Mouse (Mus musculus) mouse trophoblast stem cell (cell line): ENCODE measurements around the gene Gprin1.

Source experiments
- in situ Hi-C, 2 experiments: fragments of 300-500 bp; cut with MseI, MboI; formaldehyde crosslinking; loops; 2 replicates in 1 of 2; 3 replicates in 1 of 2; pipeline ENCODE4 v1.15.1; 2025

The Gprin1 gene

DNA sequence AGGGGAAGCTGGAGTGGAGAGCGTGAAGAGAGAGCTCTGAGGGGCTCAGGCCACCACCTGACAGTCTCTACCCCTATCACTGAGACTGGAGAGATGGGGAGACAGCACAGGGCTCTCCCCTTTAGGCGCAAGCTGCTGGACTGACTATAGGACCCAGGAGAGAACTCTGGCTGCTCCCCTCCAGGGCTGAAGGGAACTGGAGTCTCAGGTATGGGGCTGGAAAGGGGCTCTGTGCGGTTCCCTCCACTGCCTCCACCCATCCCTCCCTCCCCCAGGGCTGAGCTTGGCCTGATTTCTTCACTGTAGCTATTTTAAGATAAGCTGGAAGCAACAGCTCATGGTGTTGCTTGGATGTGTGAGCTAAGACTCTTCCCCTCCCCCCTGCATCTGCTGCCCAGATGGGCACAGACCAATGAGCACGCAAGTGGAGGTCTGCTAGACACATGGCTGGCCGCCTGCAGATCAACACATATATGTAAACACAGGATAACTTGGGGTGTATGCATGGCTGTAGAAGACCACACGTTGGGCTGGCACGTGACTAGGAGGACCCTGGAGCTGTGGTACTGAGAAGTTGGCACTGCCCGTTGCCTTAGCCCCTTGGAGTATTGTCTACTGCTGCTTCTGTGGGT, 10.6 kb upstream of the Gprin1 start:
- in situ Hi-C loops: no loop called here

DNA sequence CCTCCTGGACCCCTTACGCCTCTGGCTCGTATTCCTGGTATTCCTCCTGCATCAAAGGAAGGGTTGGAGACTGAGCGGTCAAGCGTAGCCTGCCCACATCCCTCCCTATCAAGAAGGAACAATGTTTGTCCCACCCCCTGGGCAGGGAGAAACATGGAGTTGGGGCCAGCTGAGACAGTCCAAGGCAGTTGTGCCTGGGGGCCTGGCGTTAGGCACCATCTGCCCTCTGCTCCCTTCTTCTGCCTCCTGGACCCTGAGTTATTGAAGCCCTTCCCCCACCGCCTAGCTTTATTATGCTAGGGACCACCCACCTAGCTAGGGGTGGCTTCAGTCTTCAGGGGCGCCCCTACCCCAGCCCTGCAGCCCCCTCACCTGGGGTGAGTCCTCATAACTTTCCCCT, 9.8 kb upstream of the Gprin1 start:
- in situ Hi-C loops: no loop called here

DNA sequence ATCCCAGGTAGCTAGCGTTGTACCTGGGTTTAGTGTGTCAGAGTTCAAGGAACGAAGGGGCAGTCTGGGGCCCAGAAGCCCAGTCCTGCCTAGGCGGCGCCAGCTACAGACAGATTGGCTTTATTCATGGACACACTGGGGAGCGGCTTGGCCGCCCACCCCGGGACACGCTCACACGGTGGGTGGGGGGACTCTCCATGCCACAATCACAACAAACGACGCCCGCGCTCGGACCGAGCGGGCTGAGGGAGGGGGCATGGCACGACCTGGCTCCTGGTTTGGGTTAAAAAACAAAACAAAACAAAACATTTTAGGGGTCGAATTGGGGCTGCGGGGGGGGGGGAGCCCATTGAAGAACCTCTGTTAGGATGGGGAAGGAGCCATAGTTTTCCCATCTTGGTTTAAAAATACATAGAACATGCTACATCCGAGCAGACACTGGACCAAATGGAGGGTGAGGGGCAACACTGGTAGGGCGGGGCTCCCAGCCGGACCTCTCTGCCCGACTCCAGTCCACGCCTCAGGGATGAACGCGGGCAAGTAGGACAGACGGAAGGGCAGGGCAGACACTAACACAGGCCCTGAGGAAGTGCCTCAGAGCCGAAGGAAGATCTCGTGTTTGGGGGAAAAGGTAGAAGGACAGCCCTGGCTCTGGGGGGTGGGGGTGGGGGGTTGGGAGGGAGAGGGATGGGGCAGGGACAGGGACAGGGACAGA, 9.2 kb upstream of the Gprin1 start:
- in situ Hi-C loops: no loop called here

DNA sequence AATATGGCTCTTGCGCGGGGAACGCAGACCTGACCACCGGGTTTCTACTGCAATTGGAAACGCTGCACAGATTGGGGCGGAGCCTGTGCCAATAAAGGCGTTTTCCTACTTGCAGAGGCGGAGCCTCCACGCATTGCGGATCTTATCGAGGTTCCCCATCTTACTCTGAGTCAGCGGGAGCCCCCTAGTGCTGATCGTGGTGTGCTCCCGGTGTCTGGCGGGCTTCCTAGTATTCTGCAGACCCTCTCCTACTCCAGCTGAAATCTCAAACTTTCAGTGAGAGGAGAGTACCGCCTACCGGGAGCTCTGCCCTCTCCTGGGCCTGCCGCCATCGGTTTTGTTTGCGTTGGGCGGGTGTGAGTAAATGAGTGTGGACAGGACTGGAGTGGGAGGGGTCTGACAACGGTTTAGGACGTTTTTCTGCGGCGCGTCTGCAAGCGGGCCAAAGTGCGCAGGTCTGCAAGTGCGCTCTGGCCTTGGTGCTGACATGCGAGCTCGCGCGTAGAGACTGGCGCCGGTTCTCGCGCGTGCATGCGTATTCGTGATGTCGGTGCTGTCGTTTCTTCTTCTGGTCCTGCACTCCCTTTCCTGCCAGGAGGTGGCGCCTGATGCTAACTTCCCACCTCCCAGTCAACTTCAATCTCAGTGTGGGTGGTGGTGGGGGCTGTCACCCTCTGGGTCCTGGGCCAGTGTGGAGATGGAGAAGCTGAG, 8.5 kb upstream of the Gprin1 start:
- in situ Hi-C loops: no loop called here

DNA sequence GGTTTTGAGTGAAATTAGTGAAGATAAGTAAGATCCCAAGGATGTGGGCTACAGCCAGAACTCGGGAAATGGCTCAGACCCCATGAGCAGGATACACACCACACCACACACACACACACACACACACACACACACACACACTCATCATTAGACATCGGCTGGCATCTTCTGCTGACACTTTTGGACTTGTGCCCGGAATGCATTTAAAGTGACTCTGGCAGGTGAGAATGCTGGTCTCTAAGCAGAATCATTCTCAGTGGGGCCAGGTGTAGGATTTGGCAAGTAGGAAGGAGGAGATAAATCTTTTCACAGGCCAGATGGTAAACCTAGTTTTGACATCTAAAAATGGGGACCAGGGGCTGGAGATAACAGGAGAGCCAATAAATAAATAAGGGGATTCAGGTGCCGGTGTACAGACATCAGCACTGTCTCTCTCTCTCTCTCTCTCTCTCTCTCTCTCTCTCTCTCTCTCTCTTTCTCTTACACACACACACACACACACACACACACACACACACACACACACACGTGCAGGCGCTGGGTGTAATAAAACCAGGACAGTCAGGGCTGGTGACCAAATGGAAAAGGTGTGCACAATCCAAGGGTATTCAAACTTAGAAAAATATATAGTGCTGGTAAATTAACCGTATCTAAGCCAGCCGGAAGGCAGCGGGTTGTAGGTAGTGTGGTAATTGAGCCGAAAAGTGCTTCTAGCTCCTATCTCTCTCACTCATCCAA, 7.6 kb upstream of the Gprin1 start:
- in situ Hi-C loops: no loop called here

DNA sequence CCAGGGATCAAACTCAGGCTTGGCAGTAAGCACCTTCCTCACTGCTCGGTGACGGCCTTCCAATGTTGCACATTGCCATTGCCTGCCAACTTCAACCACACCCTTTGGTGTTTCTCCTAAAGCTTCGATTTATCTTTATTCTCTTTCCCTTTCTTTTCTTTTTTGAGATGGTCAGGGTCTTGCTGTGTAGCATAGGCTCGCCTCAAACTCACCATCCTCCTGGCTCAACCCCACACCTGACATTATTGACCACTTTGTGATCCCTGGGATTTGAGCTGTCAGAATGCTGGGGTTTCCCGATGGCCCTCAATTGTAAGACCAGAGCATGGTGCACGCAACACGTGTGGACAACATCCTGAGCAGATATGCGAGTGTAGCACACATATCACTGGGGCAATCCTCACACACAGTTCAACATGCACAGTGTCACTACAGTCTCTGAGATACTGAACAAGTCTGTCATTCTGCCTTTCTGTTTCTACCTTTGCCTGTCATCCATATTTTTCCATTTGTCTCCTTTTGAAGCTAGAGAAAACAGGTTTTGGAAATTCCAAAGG, 6.6 kb upstream of the Gprin1 start:
- in situ Hi-C loops: no loop called here

DNA sequence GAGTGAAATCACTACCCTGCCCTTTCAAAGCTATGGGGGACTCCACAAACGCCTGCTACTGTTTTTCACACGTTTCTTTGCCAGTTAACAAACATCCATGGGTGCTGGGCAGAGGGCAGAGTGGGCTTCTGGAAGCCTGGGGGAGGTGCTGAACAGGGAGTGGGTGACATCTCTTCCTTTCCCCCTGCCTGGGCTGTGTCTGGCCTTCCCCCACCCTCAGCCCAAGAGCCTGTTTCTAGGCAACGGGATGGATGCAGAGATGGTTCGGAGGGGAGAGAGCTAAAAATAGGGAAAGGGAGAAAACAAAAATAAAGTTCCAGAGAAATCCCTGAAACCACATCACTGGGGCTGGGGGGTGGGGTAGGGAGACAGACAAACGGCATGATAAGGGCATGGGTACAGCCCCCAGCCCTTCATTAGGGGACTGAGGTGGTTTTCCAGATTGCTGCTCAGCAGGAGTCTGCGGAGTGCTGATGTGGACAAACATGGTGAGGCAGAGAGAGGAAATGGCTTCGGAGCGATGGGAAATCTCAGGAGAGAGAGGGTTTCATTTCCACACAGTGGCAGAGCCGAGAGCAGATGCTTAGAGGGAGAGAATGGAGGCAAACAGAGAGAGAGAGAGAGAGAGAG, 5.6 kb upstream of the Gprin1 start:
- in situ Hi-C loops: no loop called here

DNA sequence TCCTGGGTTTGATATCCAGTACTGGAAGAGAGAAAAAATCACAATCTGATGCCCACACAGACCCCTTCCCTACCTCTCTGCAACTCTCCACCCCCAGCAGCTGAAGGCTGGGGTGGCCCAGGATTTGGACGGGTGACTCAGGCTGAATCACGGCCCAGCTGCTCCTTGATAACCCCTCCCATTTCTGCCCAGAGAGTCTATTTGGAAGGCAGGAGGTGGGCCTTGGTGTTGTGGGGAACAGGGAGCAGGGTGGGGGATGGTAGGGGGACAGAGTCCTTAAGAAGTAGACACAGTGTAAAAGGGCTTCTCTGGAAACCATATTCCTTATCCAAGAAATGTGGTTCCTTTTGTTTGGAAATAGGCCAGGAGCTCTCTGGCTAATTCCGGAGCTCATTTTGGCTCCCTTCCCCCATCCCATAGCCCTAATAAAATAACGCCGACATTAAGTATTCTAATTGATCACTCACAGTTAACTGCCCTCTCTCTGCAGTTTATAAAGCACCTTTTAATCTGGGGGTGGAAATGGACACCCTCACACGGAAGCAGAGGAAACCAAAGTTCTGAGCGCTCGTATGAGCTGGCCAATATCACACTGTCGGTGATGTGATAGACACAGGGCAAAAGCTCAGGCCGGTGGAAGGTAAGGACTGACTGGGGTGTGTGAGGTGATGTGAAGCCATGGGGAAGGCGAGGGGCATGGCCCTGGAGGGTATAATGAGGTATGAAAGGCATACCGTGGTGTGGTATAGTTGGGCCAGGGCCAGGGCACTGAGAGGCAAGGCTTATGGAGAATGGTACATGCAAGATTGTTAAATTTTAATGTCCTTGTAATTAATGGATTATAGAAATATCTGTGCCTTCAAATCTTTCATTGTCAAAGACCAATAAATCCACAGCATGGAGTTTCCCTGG, 4.8 kb upstream of the Gprin1 start:
- in situ Hi-C loops: no loop called here

DNA sequence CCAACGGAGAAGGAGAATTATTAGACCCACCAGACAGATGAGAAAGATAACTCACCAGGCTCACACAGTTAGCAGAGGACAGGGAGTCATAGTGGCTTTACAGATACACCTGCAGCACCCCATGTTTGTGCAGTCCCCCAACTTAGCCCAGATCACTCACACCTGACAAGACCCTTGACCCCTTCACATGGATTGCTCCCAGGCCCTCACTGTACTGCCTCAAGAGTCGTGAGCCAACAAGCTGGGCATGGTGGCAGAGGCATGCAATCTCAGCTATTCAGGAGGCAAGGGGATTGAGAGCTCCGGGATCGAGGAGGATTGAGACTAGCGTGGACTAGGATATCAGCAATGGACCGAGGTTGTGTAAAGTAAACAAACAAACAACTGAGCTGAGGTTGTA, 4.1 kb upstream of the Gprin1 start:
- in situ Hi-C loops: no loop called here

DNA sequence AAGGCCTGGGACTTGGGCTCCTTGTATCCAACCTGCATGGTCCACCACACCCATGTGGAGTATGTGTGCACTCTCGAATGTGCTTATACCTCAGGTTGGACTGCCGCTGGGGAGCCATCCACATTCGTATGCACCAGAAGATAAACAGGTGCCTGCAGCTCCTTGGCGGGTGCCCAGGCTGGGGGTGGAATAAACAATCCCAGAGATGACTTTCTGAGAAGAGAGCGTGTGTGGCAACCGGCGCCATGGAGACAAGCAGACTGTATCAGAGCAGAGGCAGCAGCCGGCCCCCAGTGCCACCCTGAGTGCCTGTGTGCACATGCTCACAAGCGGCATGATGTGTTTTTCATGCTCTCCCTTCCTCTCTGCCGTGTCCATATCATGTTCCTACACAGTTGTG, 3.0 kb upstream of the Gprin1 start:
- in situ Hi-C loops: no loop called here

DNA sequence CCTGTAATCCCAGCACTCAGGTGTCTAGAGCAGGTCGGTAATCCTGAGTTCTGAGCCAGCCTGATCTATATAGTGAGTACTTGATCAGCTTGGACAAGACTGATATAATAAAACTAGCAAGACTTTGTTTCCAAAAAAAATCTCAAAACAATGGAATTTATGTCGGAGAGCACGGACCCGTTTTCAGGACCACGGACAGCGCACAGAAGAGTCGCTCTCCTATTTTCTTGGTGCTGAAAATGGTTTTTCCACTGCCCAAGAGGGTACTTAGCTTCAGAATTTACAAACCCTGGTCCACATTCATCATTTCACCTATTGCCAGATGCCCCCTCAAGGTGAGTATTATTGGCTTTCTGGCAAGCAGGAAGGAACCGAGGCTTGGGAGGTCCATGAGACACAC, 1.0 kb upstream of the Gprin1 start:
- in situ Hi-C loops: no loop called here

DNA sequence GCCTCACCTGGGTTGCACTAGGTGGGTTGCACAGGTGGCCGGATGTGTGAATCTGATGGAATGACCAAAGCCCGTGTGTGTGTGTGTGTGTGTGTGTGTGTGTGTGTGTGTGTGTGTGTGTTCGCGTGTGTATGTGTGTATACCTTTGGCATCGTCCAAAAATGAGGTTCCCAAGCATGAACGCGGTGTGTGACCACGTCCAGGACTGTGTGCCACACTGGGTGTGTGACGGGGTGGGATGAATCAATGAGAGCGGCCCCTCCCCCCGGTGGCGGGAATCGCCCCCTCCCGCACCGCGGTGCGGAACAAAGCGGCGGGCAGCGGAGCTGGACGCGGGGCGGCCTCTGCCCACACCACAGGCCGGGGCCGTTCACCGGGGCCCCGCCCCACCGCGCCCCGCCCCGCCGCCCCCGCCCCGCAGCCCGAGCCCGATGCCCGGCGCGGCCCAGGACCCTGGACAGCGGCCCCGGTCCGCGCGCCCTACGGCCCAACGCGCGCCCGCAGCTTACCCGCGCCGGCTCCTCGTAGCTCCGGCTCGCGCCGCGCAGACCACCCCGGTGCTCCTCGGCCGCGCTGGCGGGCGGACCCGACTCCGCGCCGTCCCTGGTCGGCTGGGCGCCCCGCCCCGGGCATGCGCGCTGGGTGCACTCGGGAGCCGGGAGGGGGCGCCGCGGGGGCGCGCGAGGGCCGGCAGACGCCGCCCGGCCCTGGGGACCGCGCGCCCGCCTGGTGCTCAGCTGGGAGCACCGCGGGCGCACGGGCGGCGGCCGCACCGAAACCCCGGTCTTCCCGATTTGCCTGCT, 412 bp downstream of the Gprin1 start:
- in situ Hi-C loops: no loop called here

DNA sequence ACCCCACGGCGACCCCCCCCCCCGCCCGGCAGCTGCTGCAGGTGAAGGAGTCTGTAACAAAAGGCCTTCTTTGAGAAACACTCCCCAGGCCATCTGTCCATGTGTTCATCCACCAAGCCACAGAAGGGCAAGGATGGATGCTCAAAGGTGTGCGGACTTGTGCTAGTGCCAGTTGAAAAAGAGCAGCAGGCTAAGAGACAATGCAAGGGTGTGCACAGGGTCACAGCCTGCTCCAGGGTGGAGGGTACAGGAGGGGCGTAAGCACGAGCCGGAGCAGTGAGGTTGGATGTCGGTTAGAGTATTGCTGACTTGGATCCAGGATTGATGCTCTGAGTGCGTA, 983 bp downstream of the Gprin1 start:
- in situ Hi-C loops: no loop called here

DNA sequence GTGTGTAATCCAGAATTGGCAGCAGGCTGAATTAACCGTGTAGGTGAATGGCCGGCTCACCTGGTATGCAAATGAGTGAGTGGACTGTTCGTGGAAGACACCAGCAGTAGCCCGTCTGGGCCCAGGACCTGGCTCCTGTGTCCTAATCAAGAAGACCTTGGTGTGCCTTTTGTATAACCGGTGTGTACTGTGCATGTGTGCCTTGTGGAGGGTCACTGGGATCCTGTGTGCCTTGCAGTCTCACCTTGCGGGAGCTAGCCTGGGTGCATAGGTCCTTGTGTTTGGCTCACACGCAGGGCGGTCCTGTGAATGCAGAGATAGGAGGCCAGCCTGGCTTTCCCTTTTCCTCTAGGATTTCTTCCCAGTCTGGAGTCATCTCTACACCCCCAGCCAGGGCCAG, 1.5 kb downstream of the Gprin1 start:
- in situ Hi-C loops: no loop called here

DNA sequence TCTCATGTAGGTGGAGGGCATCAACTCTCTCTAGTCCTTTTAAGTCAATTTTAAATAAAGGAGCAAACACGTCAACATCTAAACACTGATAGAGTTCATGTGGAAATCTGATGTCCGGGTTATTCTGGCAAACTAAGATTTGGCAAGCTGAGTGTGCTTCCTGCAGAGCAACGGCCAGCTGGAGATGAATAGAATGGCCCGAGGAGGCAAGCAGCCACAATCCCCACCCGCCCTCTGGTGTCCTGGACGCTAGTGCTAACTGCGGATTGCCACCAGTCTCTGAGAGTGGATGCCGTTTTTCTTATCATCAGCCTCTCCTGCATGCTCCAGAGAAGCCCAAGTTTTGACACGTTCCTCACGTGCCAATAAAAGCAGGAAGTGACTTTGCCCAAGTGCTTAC, 2.8 kb downstream of the Gprin1 start:
- in situ Hi-C loops: no loop called here

DNA sequence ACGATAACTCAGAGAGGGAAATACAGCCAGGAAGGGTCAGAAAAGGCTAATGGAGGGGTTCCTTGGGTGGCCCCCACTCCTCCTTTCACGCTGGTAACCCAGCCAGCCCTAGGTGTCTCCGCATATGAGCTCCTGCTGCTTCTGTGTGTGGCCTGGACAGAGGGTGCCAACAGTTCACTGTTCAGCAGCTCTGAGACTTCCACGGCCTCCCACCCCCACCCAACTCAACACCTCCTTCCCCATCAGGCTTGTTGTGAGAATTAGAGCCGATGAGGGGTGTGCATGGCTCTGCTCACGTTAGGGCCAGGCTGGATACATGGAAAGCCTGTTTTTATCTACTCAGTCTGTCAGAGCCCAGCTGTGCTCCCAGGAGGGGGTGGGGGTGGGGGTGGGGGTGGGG, 3.6 kb downstream of the Gprin1 start:
- in situ Hi-C loops: no loop called here

DNA sequence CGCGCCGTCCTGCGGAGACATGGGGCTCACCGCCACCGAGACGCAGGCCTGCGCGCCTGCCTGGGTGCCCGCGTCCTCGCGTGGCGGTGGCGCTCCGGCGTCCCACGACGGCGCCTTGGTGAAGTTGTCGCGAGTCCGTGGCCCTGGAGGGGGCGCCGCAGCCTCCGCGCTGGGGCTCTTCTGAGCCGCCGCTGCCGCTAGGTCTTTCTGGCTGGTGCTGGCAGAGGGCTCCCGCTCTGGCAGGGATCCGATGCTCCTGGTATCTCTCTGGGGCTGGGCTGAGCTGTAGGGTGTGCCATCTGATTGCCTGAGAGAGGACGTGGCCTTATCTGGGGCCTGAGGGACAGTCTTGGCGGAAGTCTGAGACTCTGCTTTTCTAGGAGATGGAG, 11.5 kb downstream of the Gprin1 start:
- in situ Hi-C loops: no loop called here

DNA sequence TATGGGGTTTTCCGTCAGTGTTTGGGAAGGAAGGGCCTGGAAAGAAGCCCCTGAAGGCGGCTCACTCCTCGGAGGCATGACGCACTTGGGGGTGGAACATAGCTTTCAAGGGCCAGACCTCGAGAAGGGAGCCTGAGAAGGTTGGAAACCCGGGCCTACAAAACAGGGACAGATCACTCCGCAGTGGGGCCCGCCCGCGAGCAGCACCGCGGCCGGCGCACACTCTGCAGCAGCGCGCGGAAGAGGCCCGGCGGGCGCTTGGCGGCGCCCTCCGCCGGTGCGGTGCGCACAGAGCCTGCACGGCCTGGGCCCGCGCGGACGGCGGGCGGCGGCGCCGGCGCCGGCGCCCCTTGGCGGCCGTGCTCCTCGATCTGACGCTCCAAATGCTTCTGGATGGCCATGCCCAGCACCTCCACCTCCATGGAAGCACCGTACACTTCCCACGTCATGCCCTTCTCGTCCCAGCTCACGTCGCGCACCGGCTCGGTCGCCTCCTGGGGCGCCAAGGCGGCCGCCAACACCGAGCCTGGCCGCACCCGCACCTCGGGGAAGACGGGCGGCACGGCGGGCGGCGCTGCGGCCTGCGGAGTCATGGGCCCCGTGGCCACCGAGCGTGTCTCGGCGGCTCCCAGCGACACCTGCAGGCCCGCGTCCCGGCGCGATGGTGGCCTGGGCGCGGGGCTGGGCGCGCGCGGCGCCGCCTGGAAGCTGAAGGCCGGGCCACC, 12.0 kb downstream of the Gprin1 start:
- in situ Hi-C loops: no loop called here

DNA sequence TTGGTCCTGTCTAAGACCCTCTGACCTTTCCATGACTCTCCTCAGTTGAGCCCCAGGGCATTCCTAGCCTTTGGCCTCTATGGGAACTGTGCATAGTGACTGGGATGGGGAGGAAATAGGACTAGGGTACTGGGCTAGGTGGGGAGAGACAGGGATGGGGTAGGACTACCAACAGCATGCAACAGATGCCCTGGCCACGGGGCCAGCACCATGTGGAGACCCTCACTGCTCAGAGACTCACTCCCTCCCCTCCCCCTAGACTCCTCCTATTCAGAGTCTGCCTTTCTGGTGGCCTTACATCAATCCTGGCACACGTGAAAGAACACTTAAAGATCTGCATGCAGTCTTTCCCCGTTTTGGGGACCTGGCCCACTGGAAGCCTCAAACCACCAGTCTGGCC, 12.7 kb downstream of the Gprin1 start:
- in situ Hi-C loops: no loop called here
